In genomic region chr13:60760392-60760791, GRCm38 (mm10) we compare ENCODE assay signal across 33 mouse cellular contexts. TPM values are rescaled to one million over a fixed set of nuclear protein-coding genes. Genes with fewer than 3 reads are reported as not detected.
DNase-seq lines count a peak whose midpoint lies in the region; ATAC-seq lines count a peak whose summit lies in the region.
"Had no signal": no experiment of that assay in that cellular context is flagged by ENCODE, and none has a peak within 500 bp of the region (broad histone marks: within the 10 kb centered on the region; RNA-seq: fewer than 3 reads in every experiment).

No protein-coding gene starts in this region.

- ATAC-seq in embryonic facial prominence, embryonic 13.5 days (ENCODE audit: insufficient number of reproducible peaks, insufficient read depth, low FRiP score, low TSS enrichment, low read depth): 0 out of 2 replicates have a peak, but pooled peaks have one; percentile 16
- peak; percentile 21; the same call in 1 of the 2 replicates for ATAC-seq in hindbrain, embryonic 13.5 days (ENCODE audit: low FRiP score)
- ATAC-seq in midbrain, embryonic 12.5 days (ENCODE audit: low FRiP score, low read depth): 0 out of 2 replicates have a peak, but pooled peaks have one; percentile 19
- no peak for ATAC-seq in midbrain, embryonic 11.5 days (ENCODE audit: low FRiP score)
- ATAC-seq in stomach, embryonic 14.5 days (ENCODE audit: insufficient number of reproducible peaks, insufficient read depth, low FRiP score, low read depth): peak; percentile 46; the same call in 1 of the 2 replicates
- ATAC-seq: forebrain, embryonic 15.5 days; intestine, embryonic 15.5 days; liver, embryonic 12.5 days; liver, postnatal 0 days; lung, postnatal 0 days had no signal

- no peaks in the 10 kb centered on the region for H3K27me3 ChIP-seq in embryonic facial prominence, embryonic 13.5 days
- no peaks in the 10 kb centered on the region for H3K27me3 ChIP-seq in embryonic facial prominence, embryonic 10.5 days (replicated peaks; ENCODE audit: low read depth, poor library complexity, severe bottlenecking)
- no peaks in the 10 kb centered on the region for H3K27me3 ChIP-seq in hindbrain, embryonic 13.5 days
- H3K27me3 ChIP-seq in hindbrain, embryonic 10.5 days (ENCODE audit: insufficient read depth, poor library complexity, severe bottlenecking): no peaks in the 10 kb centered on the region
- H3K27me3 ChIP-seq in midbrain, embryonic 12.5 days: no peaks in the 10 kb centered on the region
- H3K27me3 ChIP-seq in midbrain, embryonic 11.5 days (ENCODE audit: control insufficient read depth, insufficient read depth, low read length): no peaks in the 10 kb centered on the region
- no peaks in the 10 kb centered on the region for H3K27me3 ChIP-seq in stomach, embryonic 14.5 days (ENCODE audit: control insufficient read depth, insufficient read depth, low read length)
- H3K27me3 ChIP-seq: CH12.LX; forebrain, embryonic 15.5 days; hindbrain, embryonic 15.5 days; intestine, embryonic 15.5 days; limb, embryonic 13.5 days; liver, embryonic 12.5 days; neural tube, embryonic 12.5 days had no signal

- no peaks in the 10 kb centered on the region for H3K9me3 ChIP-seq in embryonic facial prominence, embryonic 13.5 days
- H3K9me3 ChIP-seq in embryonic facial prominence, embryonic 10.5 days: no peaks in the 10 kb centered on the region
- no peaks in the 10 kb centered on the region for H3K9me3 ChIP-seq in hindbrain, embryonic 13.5 days
- H3K9me3 ChIP-seq in hindbrain, embryonic 10.5 days: no peaks in the 10 kb centered on the region
- H3K9me3 ChIP-seq in midbrain, embryonic 12.5 days: no peaks in the 10 kb centered on the region
- H3K9me3 ChIP-seq in midbrain, embryonic 11.5 days (ENCODE audit: control insufficient read depth, low read length): no peaks in the 10 kb centered on the region
- no peaks in the 10 kb centered on the region for H3K9me3 ChIP-seq in stomach, embryonic 14.5 days (ENCODE audit: control insufficient read depth, low read depth, low read length)
- H3K9me3 ChIP-seq: forebrain, embryonic 15.5 days; hindbrain, embryonic 15.5 days; intestine, embryonic 15.5 days; limb, embryonic 13.5 days; liver, embryonic 12.5 days; neural tube, embryonic 12.5 days had no signal

- no peak overlapping the region for H3K4me2 ChIP-seq in embryonic facial prominence, embryonic 13.5 days
- no peak overlapping the region for H3K4me2 ChIP-seq in hindbrain, embryonic 13.5 days
- no peak overlapping the region for H3K4me2 ChIP-seq in midbrain, embryonic 12.5 days (replicated peaks)
- H3K4me2 ChIP-seq in midbrain, embryonic 11.5 days: no peak overlapping the region
- H3K4me2 ChIP-seq in stomach, embryonic 14.5 days (replicated peaks; ENCODE audit: low read depth, low read length): no peak overlapping the region
- H3K4me2 ChIP-seq: forebrain, embryonic 15.5 days; hindbrain, embryonic 15.5 days; intestine, embryonic 15.5 days; limb, embryonic 13.5 days; liver, embryonic 12.5 days; neural tube, embryonic 12.5 days had no signal

- no peak for DNase-seq in embryonic facial prominence, embryonic 10.5 days (ENCODE audit: low spot score)
- DNase-seq in hindbrain, embryonic 10.5 days (ENCODE audit: low spot score): no peak
- no peak for DNase-seq in midbrain, embryonic 11.5 days (ENCODE audit: low spot score, missing footprints)
- no peak for DNase-seq in left cerebral cortex, adult 9 months (ENCODE audit: low spot score in 2 of 2)
- DNase-seq: adrenal gland, adult 8-10 months; cerebellum, adult 2 months; cerebellum, postnatal 14 days; gastrocnemius, postnatal 25 days; heart, adult 2 months; kidney, adult 2 months; layer of hippocampus, postnatal 36 days; liver, postnatal 0 days; right cerebral cortex, postnatal 4 days had no signal

- H3K4me1 ChIP-seq in embryonic facial prominence, embryonic 13.5 days: no peaks in the 10 kb centered on the region
- H3K4me1 ChIP-seq in embryonic facial prominence, embryonic 10.5 days: peaks cover 4% of the 10 kb centered on the region; the same call in 1 of the 2 replicates
- H3K4me1 ChIP-seq in hindbrain, embryonic 13.5 days (replicated peaks): no peaks in the 10 kb centered on the region
- H3K4me1 ChIP-seq in hindbrain, embryonic 10.5 days (replicated peaks): no peaks in the 10 kb centered on the region
- no peaks in the 10 kb centered on the region for H3K4me1 ChIP-seq in midbrain, embryonic 12.5 days
- no peaks in the 10 kb centered on the region for H3K4me1 ChIP-seq in midbrain, embryonic 11.5 days (ENCODE audit: control insufficient read depth, insufficient read depth, low read length)
- no peaks in the 10 kb centered on the region for H3K4me1 ChIP-seq in stomach, embryonic 14.5 days (ENCODE audit: control insufficient read depth, insufficient read depth, low read length)
- H3K4me1 ChIP-seq: forebrain, embryonic 15.5 days; hindbrain, embryonic 15.5 days; intestine, embryonic 15.5 days; limb, embryonic 13.5 days; liver, embryonic 12.5 days; neural tube, embryonic 12.5 days had no signal

- peaks cover 46% of the 10 kb centered on the region for H3K36me3 ChIP-seq in embryonic facial prominence, embryonic 13.5 days
- H3K36me3 ChIP-seq in embryonic facial prominence, embryonic 10.5 days (replicated peaks): peaks cover 48% of the 10 kb centered on the region
- peaks cover 76% of the 10 kb centered on the region for H3K36me3 ChIP-seq in hindbrain, embryonic 13.5 days
- peaks cover 58% of the 10 kb centered on the region for H3K36me3 ChIP-seq in hindbrain, embryonic 10.5 days
- H3K36me3 ChIP-seq in midbrain, embryonic 12.5 days: peaks cover 37% of the 10 kb centered on the region
- peaks cover 12% of the 10 kb centered on the region; the same call in 1 of the 2 replicates for H3K36me3 ChIP-seq in midbrain, embryonic 11.5 days (ENCODE audit: control insufficient read depth, insufficient read depth, low read length)
- peaks cover 5% of the 10 kb centered on the region; the same call in 1 of the 2 replicates for H3K36me3 ChIP-seq in stomach, embryonic 14.5 days (ENCODE audit: control insufficient read depth, insufficient read depth, low read length)
- H3K36me3 ChIP-seq: G1E; intestine, embryonic 15.5 days had no signal

- WGBS in embryonic facial prominence, embryonic 13.5 days: 95% methylated on average over 12 of the region's 12 CpGs
- WGBS in embryonic facial prominence, embryonic 10.5 days: 92% methylated on average over 12 of the region's 12 CpGs
- 92% methylated on average over 12 of the region's 12 CpGs for WGBS in hindbrain, embryonic 13.5 days
- 91% methylated on average over 12 of the region's 12 CpGs for WGBS in hindbrain, embryonic 10.5 days
- 95% methylated on average over 12 of the region's 12 CpGs for WGBS in midbrain, embryonic 12.5 days
- 94% methylated on average over 12 of the region's 12 CpGs for WGBS in midbrain, embryonic 11.5 days
- 91% methylated on average over 12 of the region's 12 CpGs for WGBS in stomach, embryonic 14.5 days

- no peak overlapping the region for H3K27ac ChIP-seq in embryonic facial prominence, embryonic 13.5 days
- H3K27ac ChIP-seq in embryonic facial prominence, embryonic 10.5 days (replicated peaks): no peak overlapping the region
- no peak overlapping the region for H3K27ac ChIP-seq in hindbrain, embryonic 13.5 days
- no peak overlapping the region for H3K27ac ChIP-seq in hindbrain, embryonic 10.5 days
- H3K27ac ChIP-seq in midbrain, embryonic 12.5 days (replicated peaks): no peak overlapping the region
- H3K27ac ChIP-seq in midbrain, embryonic 11.5 days (ENCODE audit: low read depth, low read length): no peak overlapping the region
- H3K27ac ChIP-seq in stomach, embryonic 14.5 days (ENCODE audit: low read length): no peak overlapping the region
- H3K27ac ChIP-seq: forebrain, embryonic 15.5 days; heart, adult 2 months; hindbrain, embryonic 15.5 days; intestine, embryonic 15.5 days; limb, embryonic 13.5 days; liver, embryonic 12.5 days; neural tube, embryonic 12.5 days had no signal

- H3K9ac ChIP-seq in embryonic facial prominence, embryonic 13.5 days: no peak overlapping the region
- no peak overlapping the region for H3K9ac ChIP-seq in hindbrain, embryonic 13.5 days
- H3K9ac ChIP-seq in midbrain, embryonic 12.5 days (replicated peaks): no peak overlapping the region
- H3K9ac ChIP-seq in midbrain, embryonic 11.5 days (ENCODE audit: low read length): no peak overlapping the region
- no peak overlapping the region for H3K9ac ChIP-seq in stomach, embryonic 14.5 days (replicated peaks; ENCODE audit: low read depth, low read length)
- H3K9ac ChIP-seq: forebrain, embryonic 15.5 days; hindbrain, embryonic 15.5 days; intestine, embryonic 15.5 days; limb, embryonic 13.5 days; liver, embryonic 12.5 days; liver, postnatal 0 days; neural tube, embryonic 12.5 days had no signal

- H3K4me3 ChIP-seq in embryonic facial prominence, embryonic 13.5 days: no peak overlapping the region
- H3K4me3 ChIP-seq in embryonic facial prominence, embryonic 10.5 days: no peak overlapping the region
- H3K4me3 ChIP-seq in hindbrain, embryonic 13.5 days: no peak overlapping the region
- H3K4me3 ChIP-seq in hindbrain, embryonic 10.5 days: no peak overlapping the region
- no peak overlapping the region for H3K4me3 ChIP-seq in midbrain, embryonic 12.5 days
- H3K4me3 ChIP-seq in midbrain, embryonic 11.5 days (ENCODE audit: low read depth, low read length): no peak overlapping the region
- no peak overlapping the region for H3K4me3 ChIP-seq in stomach, embryonic 14.5 days (ENCODE audit: low read depth, low read length)
- H3K4me3 ChIP-seq: forebrain, embryonic 15.5 days; heart, adult 2 months; hindbrain, embryonic 15.5 days; intestine, embryonic 15.5 days; limb, embryonic 13.5 days; liver, embryonic 12.5 days; neural tube, embryonic 12.5 days had no signal

RNA-seq across cellular contexts. Expression of gene BC051665, which starts 25.8 kb away (rescaled TPM):
- polyA plus RNA-seq in embryonic facial prominence, embryonic 13.5 days (2015; fragmentation: Nextera tagmentation; extraction: Ambion mirVana): not detected in 2 replicates
- polyA plus RNA-seq in embryonic facial prominence, embryonic 10.5 days (2016; fragmentation: Nextera tagmentation; extraction: Ambion mirVana): not detected in 2 replicates
- not detected in 2 replicates for polyA plus RNA-seq in hindbrain, embryonic 13.5 days (2015; fragmentation: Nextera tagmentation; extraction: Ambion mirVana)
- polyA plus RNA-seq in hindbrain, embryonic 10.5 days (2016; fragmentation: Nextera tagmentation; extraction: Ambion mirVana): not detected in 2 replicates
- polyA plus RNA-seq in midbrain, embryonic 12.5 days (2016; fragmentation: Nextera tagmentation; extraction: Ambion mirVana): not detected in 2 replicates
- polyA plus RNA-seq in midbrain, embryonic 11.5 days (2014; fragmentation: Nextera tagmentation; extraction: Ambion mirVana): not detected in 2 replicates
- not detected in 2 replicates for polyA plus RNA-seq in stomach, embryonic 14.5 days (2014; fragmentation: Nextera tagmentation; extraction: Ambion mirVana)
- polyA plus RNA-seq: C2C12; cerebellum, adult 2 months; cortical plate, adult 2 months; forebrain, embryonic 15.5 days; frontal cortex, adult 2 months; G1E; heart, adult 2 months; heart, embryonic 14.5 days; hindbrain, embryonic 15.5 days; intestine, embryonic 15.5 days; kidney, adult 2 months; kidney, embryonic 16.5 days; large intestine, adult 2 months; limb, embryonic 13.5 days; liver, embryonic 12.5 days; liver, postnatal 0 days; lung, postnatal 0 days; neural tube, embryonic 12.5 days; spleen, adult 2 months had no signal

RNA-seq across cellular contexts. Expression of gene Ctsll3, which starts 42.3 kb away (rescaled TPM):
- not detected in 2 replicates for polyA plus RNA-seq in embryonic facial prominence, embryonic 13.5 days (2015; fragmentation: Nextera tagmentation; extraction: Ambion mirVana)
- polyA plus RNA-seq in embryonic facial prominence, embryonic 10.5 days (2016; fragmentation: Nextera tagmentation; extraction: Ambion mirVana): not detected in 2 replicates
- not detected in 2 replicates for polyA plus RNA-seq in hindbrain, embryonic 13.5 days (2015; fragmentation: Nextera tagmentation; extraction: Ambion mirVana)
- not detected in 2 replicates for polyA plus RNA-seq in hindbrain, embryonic 10.5 days (2016; fragmentation: Nextera tagmentation; extraction: Ambion mirVana)
- not detected in 2 replicates for polyA plus RNA-seq in midbrain, embryonic 12.5 days (2016; fragmentation: Nextera tagmentation; extraction: Ambion mirVana)
- not detected in 2 replicates for polyA plus RNA-seq in midbrain, embryonic 11.5 days (2014; fragmentation: Nextera tagmentation; extraction: Ambion mirVana)
- polyA plus RNA-seq in stomach, embryonic 14.5 days (2014; fragmentation: Nextera tagmentation; extraction: Ambion mirVana): not detected in 2 replicates
- polyA plus RNA-seq: C2C12; cerebellum, adult 2 months; cortical plate, adult 2 months; forebrain, embryonic 15.5 days; frontal cortex, adult 2 months; G1E; heart, adult 2 months; heart, embryonic 14.5 days; hindbrain, embryonic 15.5 days; intestine, embryonic 15.5 days; kidney, adult 2 months; kidney, embryonic 16.5 days; large intestine, adult 2 months; limb, embryonic 13.5 days; liver, embryonic 12.5 days; liver, postnatal 0 days; lung, postnatal 0 days; neural tube, embryonic 12.5 days; spleen, adult 2 months had no signal
